Mouse (Mus musculus): ENCODE measurements around the gene Atp4b. TPM values are rescaled to one million over a fixed set of nuclear protein-coding genes. Genes with fewer than 3 reads are reported as not detected.
A peak's percentile ranks its signal among the peaks of the same experiment; 100 is the strongest.

Gene Atp4b
- polyA plus RNA-seq, 1 experiment from 2014 or later, result not detected

DNA sequence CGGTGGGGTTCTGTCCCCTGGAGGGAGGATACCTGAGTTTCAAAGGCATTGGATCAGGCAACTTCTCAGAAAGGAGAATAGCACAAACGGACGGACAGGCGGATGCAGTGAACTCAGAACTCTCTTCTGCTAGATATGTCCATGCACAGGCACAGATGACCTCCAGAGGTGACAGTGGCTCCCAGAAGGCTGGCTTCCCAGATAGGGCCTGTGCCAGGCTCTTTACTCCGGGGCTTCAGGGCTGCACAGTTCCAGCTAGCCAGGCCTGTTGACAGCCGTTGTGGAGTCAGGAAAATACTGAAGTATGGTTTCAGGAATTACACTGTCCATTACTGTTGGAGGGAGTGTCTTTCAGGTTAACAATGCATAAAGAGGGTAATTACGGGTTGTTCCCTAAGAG, 46.6 kb downstream of the Atp4b start:
- H3K27ac ChIP-seq (ENCODE audit: low read depth, low read length), result no peak overlapping the region
- no peak overlapping the region for H3K4me3 ChIP-seq (ENCODE audit: low read depth, low read length)
- H3K36me3 ChIP-seq (ENCODE audit: control insufficient read depth, insufficient read depth, low read length), result peaks cover 47% of the 10 kb centered on the region
- ATAC-seq (replicated peaks; ENCODE audit: insufficient number of reproducible peaks, low FRiP score, low TSS enrichment), result no peak
- no peak overlapping the region for H3K4me2 ChIP-seq
- no peaks in the 10 kb centered on the region for H3K9me3 ChIP-seq (replicated peaks; ENCODE audit: control insufficient read depth, low read length)
- H3K27me3 ChIP-seq (ENCODE audit: control insufficient read depth, insufficient read depth, low read length), result no peaks in the 10 kb centered on the region
- peaks cover 24% of the 10 kb centered on the region for H3K4me1 ChIP-seq (ENCODE audit: control insufficient read depth, insufficient read depth, low read length)
- WGBS (ENCODE audit: insufficient replicate concordance), result 76% methylated on average over 7 of the region's 7 CpGs
- H3K9ac ChIP-seq (ENCODE audit: low read depth, low read length), result no peak overlapping the region

DNA sequence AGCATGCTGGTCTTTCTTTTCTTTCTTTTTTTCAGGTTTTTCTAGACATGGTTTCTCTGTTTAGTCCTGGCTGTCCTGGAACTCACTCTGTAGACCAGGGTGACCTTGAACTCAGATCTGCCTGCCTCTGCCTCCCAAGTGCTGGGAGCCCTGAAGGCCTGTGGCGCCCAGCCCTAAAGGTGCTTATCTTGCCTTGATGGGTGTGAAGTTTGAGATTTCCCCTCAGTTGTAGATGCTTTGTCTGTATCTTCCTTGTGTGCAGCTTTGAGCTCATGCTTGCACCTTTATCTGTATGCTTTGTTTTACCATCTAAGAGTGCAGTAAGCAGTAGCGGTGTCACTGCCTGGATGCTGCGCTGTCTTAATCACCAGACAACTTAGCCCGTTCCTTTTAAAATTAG, 53.5 kb downstream of the Atp4b start:
- Histone ChIP-seq H3K9me3 (replicated peaks; ENCODE audit: control insufficient read depth, low read length) (no peaks in the 10 kb centered on the region), H3K4me2 (no peak overlapping the region), H3K36me3 (ENCODE audit: control insufficient read depth, insufficient read depth, low read length) (peaks cover 47% of the 10 kb centered on the region), H3K4me1 (ENCODE audit: control insufficient read depth, insufficient read depth, low read length) (peaks cover 18% of the 10 kb centered on the region), H3K27me3 (ENCODE audit: control insufficient read depth, insufficient read depth, low read length) (no peaks in the 10 kb centered on the region), H3K27ac (ENCODE audit: low read depth, low read length) (no peak overlapping the region), H3K4me3 (ENCODE audit: low read depth, low read length) (no peak overlapping the region), H3K9ac (ENCODE audit: low read depth, low read length) (no peak overlapping the region)
- ATAC-seq (replicated peaks; ENCODE audit: insufficient number of reproducible peaks, low FRiP score, low TSS enrichment), result no peak
- 83% methylated on average over 4 of the region's 4 CpGs for WGBS (ENCODE audit: insufficient replicate concordance)

DNA sequence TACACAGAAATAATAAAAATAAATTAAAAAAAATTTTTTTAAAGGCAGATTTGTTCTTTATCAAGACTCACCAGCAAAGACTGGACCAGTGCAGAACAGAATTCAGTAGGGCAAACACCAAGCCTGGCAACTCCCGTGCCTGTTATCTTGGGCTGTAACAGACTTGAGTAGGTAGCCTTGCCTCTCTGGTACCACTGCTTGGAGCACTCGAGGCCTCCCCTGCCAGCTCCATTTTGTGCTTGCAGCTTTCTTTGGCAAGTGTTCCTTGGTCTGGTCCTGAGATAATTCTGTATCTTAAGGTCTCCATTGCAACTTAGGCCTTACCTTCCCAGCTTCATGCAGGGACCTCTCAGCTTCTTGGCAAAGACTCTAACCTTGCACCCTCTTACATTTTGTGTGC, 54.3 kb downstream of the Atp4b start:
- Histone ChIP-seq H3K4me1 (ENCODE audit: control insufficient read depth, insufficient read depth, low read length) (peaks cover 20% of the 10 kb centered on the region), H3K27ac (ENCODE audit: low read depth, low read length) (no peak overlapping the region), H3K4me3 (ENCODE audit: low read depth, low read length) (no peak overlapping the region), H3K9me3 (replicated peaks; ENCODE audit: control insufficient read depth, low read length) (no peaks in the 10 kb centered on the region), H3K36me3 (ENCODE audit: control insufficient read depth, insufficient read depth, low read length) (peaks cover 42% of the 10 kb centered on the region), H3K4me2 (no peak overlapping the region), H3K9ac (ENCODE audit: low read depth, low read length) (no peak overlapping the region), H3K27me3 (ENCODE audit: control insufficient read depth, insufficient read depth, low read length) (no peaks in the 10 kb centered on the region)
- ATAC-seq (replicated peaks; ENCODE audit: insufficient number of reproducible peaks, low FRiP score, low TSS enrichment), result no peak
- WGBS (ENCODE audit: insufficient replicate concordance), result 84% methylated on average over 2 of the region's 2 CpGs

DNA sequence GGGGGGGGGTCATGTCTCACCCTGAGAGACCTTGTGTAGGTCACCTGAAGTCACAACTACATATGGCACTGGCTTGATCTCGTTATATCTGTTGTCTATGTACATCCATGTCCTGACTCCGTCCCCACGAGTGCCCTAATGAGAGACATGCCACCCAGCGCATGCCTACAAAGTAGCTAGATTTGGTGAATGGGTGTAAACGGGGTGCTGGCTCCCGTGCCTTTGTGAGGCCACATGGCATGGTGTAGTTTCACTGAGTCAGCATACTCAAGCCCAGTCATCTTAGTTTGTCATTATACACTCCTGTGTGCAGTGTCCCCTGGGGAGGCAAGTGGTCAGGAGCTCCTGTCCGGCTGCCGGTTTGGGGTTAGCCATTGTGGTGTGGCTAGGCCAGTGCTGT, 56.0 kb downstream of the Atp4b start:
- no peak overlapping the region for H3K27ac ChIP-seq (ENCODE audit: low read depth, low read length)
- H3K4me1 ChIP-seq (ENCODE audit: control insufficient read depth, insufficient read depth, low read length), result peaks cover 20% of the 10 kb centered on the region
- no peaks in the 10 kb centered on the region for H3K27me3 ChIP-seq (ENCODE audit: control insufficient read depth, insufficient read depth, low read length)
- H3K4me3 ChIP-seq (ENCODE audit: low read depth, low read length), result no peak overlapping the region
- 90% methylated on average over 8 of the region's 8 CpGs for WGBS (ENCODE audit: insufficient replicate concordance)
- no peaks in the 10 kb centered on the region for H3K9me3 ChIP-seq (replicated peaks; ENCODE audit: control insufficient read depth, low read length)
- H3K4me2 ChIP-seq, result peak overlapping the region; percentile 83; the same call in 1 of the 2 replicates
- 0 out of 2 replicates have a peak overlapping the region, but pooled peaks have one; percentile 28 for H3K9ac ChIP-seq (ENCODE audit: low read depth, low read length)
- ATAC-seq (replicated peaks; ENCODE audit: insufficient number of reproducible peaks, low FRiP score, low TSS enrichment), result no peak
- peaks cover 30% of the 10 kb centered on the region for H3K36me3 ChIP-seq (ENCODE audit: control insufficient read depth, insufficient read depth, low read length)

DNA sequence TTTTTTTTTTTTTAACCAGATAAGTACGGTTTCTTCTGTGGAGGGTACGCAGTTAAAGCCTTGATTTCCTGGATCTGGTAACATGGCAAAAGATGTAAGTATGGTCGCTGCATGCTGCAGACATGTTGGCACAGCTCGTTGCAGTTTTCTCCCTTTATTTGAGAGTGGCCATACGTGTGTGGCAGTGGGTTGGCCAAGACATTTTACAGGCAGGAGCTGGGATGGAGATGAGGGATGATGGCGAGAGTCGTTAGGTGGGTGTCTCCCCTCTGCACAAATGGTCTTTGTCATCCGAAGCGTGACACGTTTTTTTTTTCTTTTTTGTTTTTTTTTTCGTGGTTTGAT, 57.0 kb downstream of the Atp4b start:
- H3K4me3 ChIP-seq (ENCODE audit: low read depth, low read length), result peak overlapping the region; percentile 84
- H3K27ac ChIP-seq (ENCODE audit: low read depth, low read length), result no peak overlapping the region
- peak overlapping the region; percentile 83 for H3K4me2 ChIP-seq
- peaks cover 19% of the 10 kb centered on the region for H3K36me3 ChIP-seq (ENCODE audit: control insufficient read depth, insufficient read depth, low read length)
- no peaks in the 10 kb centered on the region for H3K27me3 ChIP-seq (ENCODE audit: control insufficient read depth, insufficient read depth, low read length)
- 10% methylated on average over 11 of the region's 11 CpGs for WGBS (ENCODE audit: insufficient replicate concordance)
- peaks cover 16% of the 10 kb centered on the region for H3K4me1 ChIP-seq (ENCODE audit: control insufficient read depth, insufficient read depth, low read length)
- no peak for ATAC-seq (replicated peaks; ENCODE audit: insufficient number of reproducible peaks, low FRiP score, low TSS enrichment)
- H3K9ac ChIP-seq (ENCODE audit: low read depth, low read length), result peak overlapping the region; percentile 85
- no peaks in the 10 kb centered on the region for H3K9me3 ChIP-seq (replicated peaks; ENCODE audit: control insufficient read depth, low read length)

DNA sequence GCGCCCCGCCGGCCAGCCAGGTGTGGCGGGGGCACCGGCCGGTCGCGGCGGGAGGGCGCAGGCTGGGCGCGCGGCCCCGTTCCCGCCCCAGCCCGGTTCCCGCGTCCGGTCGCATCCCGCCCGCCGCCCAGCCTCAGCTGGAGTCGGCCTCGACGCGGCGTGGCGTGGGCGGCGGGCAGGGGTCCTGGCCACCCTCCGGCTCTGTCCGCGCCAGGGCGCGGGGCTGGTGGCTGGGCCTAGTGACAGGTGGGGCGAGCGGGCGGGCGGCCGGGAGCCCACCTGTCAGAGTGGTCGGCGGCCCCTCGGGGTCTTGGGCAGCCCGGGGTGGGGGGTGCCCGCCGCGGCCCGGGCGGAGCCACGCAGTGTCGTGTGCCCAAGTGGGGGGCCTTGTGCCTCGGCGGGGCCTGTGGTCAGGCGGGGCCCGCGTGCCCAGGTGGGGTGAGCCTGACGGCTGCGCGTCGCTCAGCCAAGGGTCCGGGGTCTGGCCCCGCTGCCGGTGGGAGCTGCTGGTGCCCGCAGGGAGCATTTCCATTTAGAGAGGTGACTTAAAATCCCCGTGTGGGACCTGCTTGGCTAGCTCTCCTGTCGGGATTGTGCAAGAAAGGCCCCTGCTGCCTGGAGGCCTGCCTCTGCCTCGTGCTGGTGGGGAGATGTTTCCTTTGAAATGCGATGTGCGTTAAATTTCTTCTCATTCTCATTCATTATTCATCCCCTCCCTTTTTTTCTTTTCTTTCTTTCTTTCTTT, 57.6 kb downstream of the Atp4b start:
- H3K4me2 ChIP-seq, result peak overlapping the region; percentile 83
- peak overlapping the region; percentile 84 for H3K4me3 ChIP-seq (ENCODE audit: low read depth, low read length)
- H3K27ac ChIP-seq (ENCODE audit: low read depth, low read length), result peak overlapping the region; percentile 58
- peaks cover 16% of the 10 kb centered on the region for H3K4me1 ChIP-seq (ENCODE audit: control insufficient read depth, insufficient read depth, low read length)
- peaks cover 14% of the 10 kb centered on the region for H3K36me3 ChIP-seq (ENCODE audit: control insufficient read depth, insufficient read depth, low read length)
- no peaks in the 10 kb centered on the region for H3K27me3 ChIP-seq (ENCODE audit: control insufficient read depth, insufficient read depth, low read length)
- H3K9ac ChIP-seq (ENCODE audit: low read depth, low read length), result peak overlapping the region; percentile 85
- no peaks in the 10 kb centered on the region for H3K9me3 ChIP-seq (replicated peaks; ENCODE audit: control insufficient read depth, low read length)
- 2% methylated on average over 45 of the region's 70 CpGs for WGBS (ENCODE audit: insufficient replicate concordance)
- peak; percentile 63 for ATAC-seq (replicated peaks; ENCODE audit: insufficient number of reproducible peaks, low FRiP score, low TSS enrichment)

DNA sequence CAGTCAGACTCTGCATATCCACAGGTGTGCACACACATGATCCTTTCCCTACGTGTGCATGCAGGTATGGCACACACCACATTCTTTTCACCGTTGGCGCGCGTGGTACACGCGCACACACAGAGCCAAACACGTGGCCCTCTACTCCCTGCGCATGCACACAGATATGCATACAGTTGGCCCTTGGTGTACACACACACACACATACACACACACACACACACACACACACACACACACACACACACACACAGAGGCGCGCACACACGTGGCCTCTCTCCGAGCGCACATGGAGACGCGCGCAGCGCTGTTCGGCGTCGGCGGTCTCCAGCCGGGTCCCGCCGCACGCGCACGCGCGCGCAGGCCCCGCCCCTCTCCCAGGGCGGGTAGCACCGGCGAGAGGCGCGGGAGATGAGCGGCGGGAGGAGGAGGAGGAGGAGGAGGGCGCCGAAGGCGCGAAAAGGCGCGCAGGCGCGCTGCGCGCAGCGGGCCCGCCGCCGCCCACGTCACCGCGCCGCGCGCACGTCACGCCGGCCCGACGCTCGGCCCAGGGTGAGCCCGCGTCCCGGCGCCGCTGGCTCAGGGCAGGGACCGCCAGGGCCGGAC, 58.3 kb downstream of the Atp4b start, which contains the start of gene Tfdp1:
Gene Tfdp1, plus strand, starts transcription at position 497 of the 606 bp plus-strand sequence.
- 2% methylated on average over 62 of the region's 72 CpGs for WGBS (ENCODE audit: insufficient replicate concordance)
- Histone ChIP-seq H3K4me1 (ENCODE audit: control insufficient read depth, insufficient read depth, low read length) (peaks cover 16% of the 10 kb centered on the region), H3K9ac (ENCODE audit: low read depth, low read length) (peak within 1 kb of the TSS; percentile 85), H3K36me3 (ENCODE audit: control insufficient read depth, insufficient read depth, low read length) (peaks cover 9% of the 10 kb centered on the region), H3K4me3 (ENCODE audit: low read depth, low read length) (peak within 1 kb of the TSS; percentile 84), H3K4me2 (peak within 1 kb of the TSS; percentile 83), H3K27me3 (ENCODE audit: control insufficient read depth, insufficient read depth, low read length) (no peaks in the 10 kb centered on the region), H3K27ac (ENCODE audit: low read depth, low read length) (peak within 1 kb of the TSS; percentile 58), H3K9me3 (replicated peaks; ENCODE audit: control insufficient read depth, low read length) (no peaks in the 10 kb centered on the region)
- peak; percentile 89 for ATAC-seq (replicated peaks; ENCODE audit: insufficient number of reproducible peaks, low FRiP score, low TSS enrichment)

DNA sequence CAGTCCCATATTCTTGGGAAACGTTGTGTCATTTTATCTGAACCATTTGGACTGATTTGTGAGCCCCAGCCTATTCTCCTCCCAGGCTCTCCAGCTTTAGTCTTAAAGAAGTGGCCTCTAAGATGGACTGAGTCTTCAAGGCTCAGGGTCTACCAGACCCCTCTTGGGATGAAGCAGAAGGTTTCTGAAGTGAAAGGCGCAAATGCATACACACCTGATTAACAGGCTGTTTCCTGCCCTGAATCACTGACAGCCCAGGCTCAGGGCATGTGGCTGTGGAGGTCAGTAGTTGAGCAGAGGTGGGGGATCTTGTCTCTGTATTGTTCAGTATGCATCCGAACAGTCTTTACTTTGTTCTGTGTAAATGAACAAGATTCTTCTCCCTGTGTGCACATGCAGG, 58.9 kb downstream of the Atp4b start:
- 71% methylated on average over 3 of the region's 3 CpGs for WGBS (ENCODE audit: insufficient replicate concordance)
- no peaks in the 10 kb centered on the region for H3K27me3 ChIP-seq (ENCODE audit: control insufficient read depth, insufficient read depth, low read length)
- peak overlapping the region; percentile 85; the same call in 1 of the 2 replicates for H3K9ac ChIP-seq (ENCODE audit: low read depth, low read length)
- peaks cover 7% of the 10 kb centered on the region for H3K36me3 ChIP-seq (ENCODE audit: control insufficient read depth, insufficient read depth, low read length)
- H3K4me2 ChIP-seq, result peak overlapping the region; percentile 83
- H3K9me3 ChIP-seq (replicated peaks; ENCODE audit: control insufficient read depth, low read length), result no peaks in the 10 kb centered on the region
- no peak for ATAC-seq (replicated peaks; ENCODE audit: insufficient number of reproducible peaks, low FRiP score, low TSS enrichment)
- H3K4me1 ChIP-seq (ENCODE audit: control insufficient read depth, insufficient read depth, low read length), result peaks cover 16% of the 10 kb centered on the region
- H3K27ac ChIP-seq (ENCODE audit: low read depth, low read length), result no peak overlapping the region
- H3K4me3 ChIP-seq (ENCODE audit: low read depth, low read length), result peak overlapping the region; percentile 84; the same call in 1 of the 2 replicates
